Mouse (Mus musculus) hindbrain, embryonic 15.5 days (tissue): ENCODE results near the gene Arhgap28. TPM values are rescaled to one million over a fixed set of nuclear protein-coding genes. Genes with fewer than 3 reads are reported as not detected.

ENCODE experiments used
- ATAC-seq: fragments of 200-750 bp; cut with Nextera tagmentation; 2 replicates; pipeline ENCODE4 v1.8.0; 2017; ENCODE audit warnings: low read depth, moderate number of reproducible peaks, moderate TSS enrichment; ENCODE audit not compliant: low FRiP score
- H3K27ac ChIP-seq: fragments of 300-500 bp; sonication (generic); replicated peaks from 2 replicates; pipeline ENCODE4 v1.5.1; 2015; ENCODE audit warnings: mild to moderate bottlenecking, inconsistent platforms
- H3K27me3 ChIP-seq: fragments of 300-500 bp; sonication (generic); 2 replicates; pipeline ENCODE4 v1.6.1; 2015; ENCODE audit warnings: control low read depth, inconsistent platforms
- H3K36me3 ChIP-seq: fragments of 300-500 bp; sonication (generic); 2 replicates; pipeline ENCODE4 v1.6.1; 2015; ENCODE audit warnings: control low read depth, inconsistent platforms
- H3K4me1 ChIP-seq: fragments of 300-500 bp; sonication (generic); replicated peaks from 2 replicates; pipeline ENCODE4 v1.6.1; 2015; ENCODE audit warnings: control low read depth, inconsistent platforms
- H3K4me2 ChIP-seq: fragments of 300-500 bp; sonication (generic); 2 replicates; pipeline ENCODE4 v1.6.1; 2015; ENCODE audit warnings: moderate library complexity, mild to moderate bottlenecking, inconsistent platforms
- H3K4me3 ChIP-seq: fragments of 300-500 bp; sonication (generic); 2 replicates; pipeline ENCODE4 v1.5.1; 2015; ENCODE audit warnings: mild to moderate bottlenecking, inconsistent platforms
- H3K9ac ChIP-seq: fragments of 300-500 bp; sonication (generic); 2 replicates; pipeline ENCODE4 v1.6.1; 2015; ENCODE audit warnings: inconsistent platforms
- H3K9me3 ChIP-seq: fragments of 300-500 bp; sonication (generic); 2 replicates; pipeline ENCODE4 v1.6.1; 2016; ENCODE audit warnings: control low read depth, inconsistent platforms
- WGBS: fragments of 180-500 bp; shearing (Covaris S2); methylation state at CpG from one replicate; pipeline ENCODE4 v1.1.7; 2015; 5-methylcytosine and 5-hydroxymethylcytosine counted together
- polyA plus RNA-seq: library from polyadenylated mRNA; unstranded; fragments of >200 nt; fragmentation: Nextera tagmentation; extraction: Ambion mirVana; gene quantifications from 2 replicates; pipeline ENCODE4 v1.2.1, GENCODE M21; 2015

Gene Arhgap28
- polyA plus RNA-seq, 1 experiment from 2014 or later, result 8.1 TPM

GRCm38 (mm10) chr17:67980573-67980972, 23.3 kb downstream of the Arhgap28 start:
- Histone ChIP-seq H3K36me3 (no peaks in the 10 kb centered on the region), H3K4me1 (0 out of 2 replicates have a peak, but pooled peaks cover 7% of the 10 kb centered on the region), H3K9me3 (no peaks in the 10 kb centered on the region), H3K4me2 (no peak overlapping the region), H3K27me3 (no peaks in the 10 kb centered on the region), H3K27ac (no peak overlapping the region), H3K4me3 (no peak overlapping the region), H3K9ac (no peak overlapping the region)
- 86% methylated on average over 3 of the region's 3 CpGs for WGBS
- ATAC-seq, result no peak

DNA sequence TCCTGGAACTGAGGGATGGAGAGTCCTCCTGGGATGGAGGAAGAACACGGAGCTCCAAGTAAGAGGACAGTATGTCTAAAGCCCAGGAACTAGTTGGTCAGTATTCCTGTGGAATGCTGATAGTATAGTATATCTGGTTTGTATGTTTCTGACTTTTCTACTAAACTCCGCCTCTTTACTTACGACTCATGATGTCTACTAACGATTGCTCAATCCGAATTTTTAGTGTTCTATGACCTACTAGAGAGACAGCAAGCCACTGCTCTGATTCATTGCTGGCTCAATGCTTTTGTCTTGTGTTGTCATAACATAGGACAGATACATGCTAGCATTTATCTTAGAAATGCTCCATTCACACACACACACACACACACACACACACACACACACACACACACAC, 24.7 kb downstream of the Arhgap28 start:
- Histone ChIP-seq H3K27me3 (no peaks in the 10 kb centered on the region), H3K4me3 (no peak overlapping the region), H3K9me3 (no peaks in the 10 kb centered on the region), H3K27ac (no peak overlapping the region), H3K36me3 (no peaks in the 10 kb centered on the region), H3K9ac (no peak overlapping the region), H3K4me1 (0 out of 2 replicates have a peak, but pooled peaks cover 7% of the 10 kb centered on the region), H3K4me2 (no peak overlapping the region)
- ATAC-seq, result no peak
- WGBS, result 90% methylated on average over 5 of the region's 5 CpGs

DNA sequence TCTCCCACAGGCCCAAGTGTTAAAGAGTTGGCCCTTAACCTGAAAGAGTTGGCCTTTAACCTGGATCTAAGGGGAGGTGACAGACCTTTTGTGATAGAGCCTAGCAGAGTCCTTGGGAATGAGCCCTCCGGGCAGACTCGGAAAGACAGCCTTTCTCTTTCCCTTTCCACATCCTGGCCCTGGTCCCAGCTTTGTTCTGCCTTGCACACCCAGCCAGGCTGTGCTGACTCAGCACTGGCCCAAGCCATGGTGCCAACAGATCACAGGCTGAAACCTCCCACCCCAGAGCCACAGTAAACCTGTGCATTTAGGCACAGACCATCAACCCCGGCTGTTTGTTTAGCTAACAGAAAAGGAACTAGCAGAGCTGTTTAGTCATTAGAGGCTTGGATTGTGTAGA, 25.1 kb downstream of the Arhgap28 start:
- 0 out of 2 replicates have a peak, but pooled peaks cover 7% of the 10 kb centered on the region for H3K4me1 ChIP-seq
- no peaks in the 10 kb centered on the region for H3K9me3 ChIP-seq
- H3K4me3 ChIP-seq, result no peak overlapping the region
- H3K27ac ChIP-seq, result no peak overlapping the region
- H3K27me3 ChIP-seq, result no peaks in the 10 kb centered on the region
- no peak overlapping the region for H3K4me2 ChIP-seq
- no peaks in the 10 kb centered on the region for H3K36me3 ChIP-seq
- ATAC-seq, result peak; percentile 38; the same call in 1 of the 2 replicates
- 46% methylated on average over 3 of the region's 3 CpGs for WGBS
- no peak overlapping the region for H3K9ac ChIP-seq

DNA sequence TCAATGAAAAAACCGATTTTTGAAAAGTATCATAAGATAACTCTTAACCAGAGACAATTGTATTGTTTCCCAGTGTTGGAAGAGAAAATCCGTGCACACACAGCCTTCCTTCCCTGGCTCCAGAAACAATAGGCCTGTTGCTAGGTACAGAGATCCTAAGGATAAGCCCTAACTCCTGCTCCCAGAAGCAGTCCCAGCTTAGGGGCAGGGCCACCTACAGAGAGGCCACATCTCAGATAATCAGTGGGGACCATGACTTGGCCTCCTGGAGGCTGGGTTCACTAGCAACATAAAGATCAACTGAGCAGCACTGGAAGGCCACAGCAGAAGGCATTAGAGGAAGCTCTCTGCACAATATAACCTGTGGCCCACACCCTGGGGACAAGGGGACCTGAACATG, 27.5 kb downstream of the Arhgap28 start:
- Histone ChIP-seq H3K4me2 (no peak overlapping the region), H3K4me1 (0 out of 2 replicates have a peak, but pooled peaks cover 7% of the 10 kb centered on the region), H3K4me3 (no peak overlapping the region), H3K9me3 (no peaks in the 10 kb centered on the region), H3K27ac (no peak overlapping the region), H3K27me3 (no peaks in the 10 kb centered on the region), H3K9ac (no peak overlapping the region), H3K36me3 (no peaks in the 10 kb centered on the region)
- no peak for ATAC-seq
- 23% methylated on average over 2 of the region's 2 CpGs for WGBS

DNA sequence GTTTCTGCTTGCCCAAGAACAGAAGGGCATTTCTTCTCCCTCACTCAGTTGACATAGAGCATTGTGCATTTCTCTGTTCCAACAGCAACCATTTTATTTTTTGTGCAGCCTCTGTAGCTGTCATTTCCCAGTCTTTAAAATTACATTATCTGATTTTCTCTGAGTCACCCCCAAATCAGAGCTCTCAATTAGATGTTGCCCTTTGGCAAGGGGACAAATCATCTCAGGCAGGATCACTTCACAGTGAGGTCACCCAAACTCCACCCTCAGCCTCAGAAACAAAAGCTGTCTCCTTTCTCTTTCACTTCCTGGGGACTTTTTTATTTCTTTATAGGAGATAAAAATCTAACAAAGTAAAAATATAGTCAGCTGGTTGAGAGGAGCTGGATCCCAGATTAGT, 27.9 kb downstream of the Arhgap28 start:
- no peaks in the 10 kb centered on the region for H3K27me3 ChIP-seq
- H3K27ac ChIP-seq, result no peak overlapping the region
- 0 out of 2 replicates have a peak, but pooled peaks cover 7% of the 10 kb centered on the region for H3K4me1 ChIP-seq
- no peaks in the 10 kb centered on the region for H3K9me3 ChIP-seq
- H3K36me3 ChIP-seq, result no peaks in the 10 kb centered on the region
- H3K4me2 ChIP-seq, result no peak overlapping the region
- ATAC-seq, result no peak
- no peak overlapping the region for H3K4me3 ChIP-seq
- H3K9ac ChIP-seq, result no peak overlapping the region

DNA sequence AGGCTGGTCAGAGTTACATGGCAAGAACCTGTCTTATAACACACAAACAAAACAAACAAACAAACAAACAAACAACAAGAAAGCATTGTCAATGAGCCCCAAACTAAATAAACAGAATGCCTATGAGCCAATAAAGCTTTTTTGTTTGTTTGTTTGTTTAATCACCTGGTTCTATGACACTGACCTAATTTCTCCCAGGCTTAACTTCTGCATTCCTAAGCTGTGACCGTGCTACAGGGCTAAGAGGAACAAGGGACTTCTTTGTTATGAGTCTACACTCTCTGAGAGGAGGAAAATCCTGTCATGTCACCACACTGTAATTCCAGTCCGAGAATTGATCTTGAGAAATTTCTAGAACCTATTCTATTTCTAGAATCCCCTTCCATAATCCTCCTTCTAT, 29.2 kb downstream of the Arhgap28 start:
- no peaks in the 10 kb centered on the region for H3K27me3 ChIP-seq
- 0 out of 2 replicates have a peak, but pooled peaks cover 7% of the 10 kb centered on the region for H3K4me1 ChIP-seq
- ATAC-seq, result no peak
- 72% methylated on average over 2 of the region's 2 CpGs for WGBS
- H3K36me3 ChIP-seq, result no peaks in the 10 kb centered on the region
- no peaks in the 10 kb centered on the region for H3K9me3 ChIP-seq
- H3K27ac ChIP-seq, result no peak overlapping the region
- H3K9ac ChIP-seq, result no peak overlapping the region
- no peak overlapping the region for H3K4me3 ChIP-seq
- H3K4me2 ChIP-seq, result no peak overlapping the region

DNA sequence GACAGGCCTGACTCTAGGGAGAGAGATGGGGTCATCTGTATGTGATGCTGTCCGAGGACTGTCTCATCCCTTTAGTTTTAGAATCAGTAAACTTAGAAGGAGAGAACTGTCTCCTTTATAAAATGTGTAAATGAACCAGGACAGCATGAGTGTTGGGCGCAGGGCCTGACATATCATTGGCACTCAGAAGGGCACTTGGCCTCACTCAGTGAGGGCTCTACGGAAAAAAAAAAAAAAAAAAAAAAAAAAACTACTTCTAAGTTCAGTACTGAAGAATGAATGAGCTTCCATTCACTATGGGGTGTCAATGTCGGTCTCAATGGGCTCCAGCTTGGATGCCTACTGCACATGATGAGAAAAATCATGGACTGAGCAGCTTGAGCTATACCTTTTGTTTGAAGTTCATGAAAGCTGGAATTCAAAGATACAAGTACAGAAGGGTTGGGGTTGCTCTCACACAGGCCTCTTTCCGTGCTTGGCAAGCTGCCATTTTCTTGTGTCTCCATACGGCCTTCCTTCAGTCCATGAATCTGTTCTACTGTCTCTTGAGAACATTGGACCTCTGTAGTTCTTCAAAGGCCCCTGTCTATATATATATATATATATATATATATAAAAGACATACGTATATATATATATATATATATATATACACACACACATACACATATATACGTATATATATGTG, 36.9 kb downstream of the Arhgap28 start:
- no peaks in the 10 kb centered on the region for H3K27me3 ChIP-seq
- no peaks in the 10 kb centered on the region for H3K36me3 ChIP-seq
- H3K9ac ChIP-seq, result no peak overlapping the region
- H3K4me2 ChIP-seq, result no peak overlapping the region
- H3K9me3 ChIP-seq, result no peaks in the 10 kb centered on the region
- no peaks in the 10 kb centered on the region for H3K4me1 ChIP-seq
- 72% methylated on average over 8 of the region's 8 CpGs for WGBS
- no peak for ATAC-seq
- H3K4me3 ChIP-seq, result no peak overlapping the region
- H3K27ac ChIP-seq, result no peak overlapping the region

DNA sequence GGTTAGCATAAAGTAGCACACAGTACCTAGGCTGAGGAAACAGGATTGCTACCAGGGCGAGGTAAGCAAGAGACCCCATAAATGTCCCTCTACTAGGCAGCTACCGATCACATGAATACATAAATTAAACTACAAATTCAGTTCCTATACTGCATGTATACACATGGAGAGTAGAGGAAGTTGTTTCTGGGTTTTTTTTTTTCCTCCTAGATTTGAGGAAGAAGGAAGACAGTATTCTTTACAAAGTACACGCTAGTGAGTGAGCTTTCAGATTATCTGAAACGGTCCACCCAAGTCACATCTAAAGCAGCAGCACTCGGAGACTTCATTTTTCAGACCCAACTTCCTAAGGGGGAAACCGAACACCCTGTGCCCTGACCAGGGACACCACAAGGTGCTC, 41.1 kb downstream of the Arhgap28 start:
- H3K36me3 ChIP-seq, result no peaks in the 10 kb centered on the region
- no peak overlapping the region for H3K27ac ChIP-seq
- no peaks in the 10 kb centered on the region for H3K27me3 ChIP-seq
- H3K9ac ChIP-seq, result no peak overlapping the region
- no peaks in the 10 kb centered on the region for H3K9me3 ChIP-seq
- WGBS, result 95% methylated on average over 6 of the region's 6 CpGs
- no peaks in the 10 kb centered on the region for H3K4me1 ChIP-seq
- no peak for ATAC-seq
- H3K4me3 ChIP-seq, result no peak overlapping the region
- no peak overlapping the region for H3K4me2 ChIP-seq

- Histone ChIP-seq H3K27me3 (no peaks in the 10 kb centered on the region), H3K4me2 (no peak overlapping the region), H3K36me3 (no peaks in the 10 kb centered on the region), H3K4me3 (no peak overlapping the region), H3K4me1 (no peaks in the 10 kb centered on the region), H3K9ac (no peak overlapping the region), H3K9me3 (no peaks in the 10 kb centered on the region), H3K27ac (no peak overlapping the region)
- ATAC-seq, result no peak
- WGBS, result 71% methylated on average over 8 of the region's 8 CpGs
These were observed 41.9 kb downstream of the Arhgap28 start for GRCm38 (mm10) chr17:67962020-67962419.

GRCm38 (mm10) chr17:67958909-67959308, 45.0 kb downstream of the Arhgap28 start:
- H3K4me1 ChIP-seq, result peaks cover 2% of the 10 kb centered on the region; the same call in 1 of the 2 replicates
- WGBS, result 92% methylated on average over 7 of the region's 7 CpGs
- no peaks in the 10 kb centered on the region for H3K27me3 ChIP-seq
- H3K9me3 ChIP-seq, result no peaks in the 10 kb centered on the region
- no peak overlapping the region for H3K9ac ChIP-seq
- no peak overlapping the region for H3K27ac ChIP-seq
- ATAC-seq, result no peak
- H3K4me3 ChIP-seq, result no peak overlapping the region
- H3K36me3 ChIP-seq, result no peaks in the 10 kb centered on the region
- no peak overlapping the region for H3K4me2 ChIP-seq

- no peak overlapping the region for H3K27ac ChIP-seq
- no peaks in the 10 kb centered on the region for H3K27me3 ChIP-seq
- H3K9me3 ChIP-seq, result no peaks in the 10 kb centered on the region
- no peak overlapping the region for H3K4me2 ChIP-seq
- H3K4me1 ChIP-seq, result peaks cover 7% of the 10 kb centered on the region; the same call in 1 of the 2 replicates
- 93% methylated on average over 1 of the region's 1 CpGs for WGBS
- no peak overlapping the region for H3K9ac ChIP-seq
- ATAC-seq, result no peak
- H3K4me3 ChIP-seq, result no peak overlapping the region
- no peaks in the 10 kb centered on the region for H3K36me3 ChIP-seq
These were observed 46.3 kb downstream of the Arhgap28 start for GRCm38 (mm10) chr17:67957603-67958002.

- no peak overlapping the region for H3K4me2 ChIP-seq
- H3K9ac ChIP-seq, result no peak overlapping the region
- H3K4me1 ChIP-seq, result peaks cover 7% of the 10 kb centered on the region; the same call in 1 of the 2 replicates
- H3K27me3 ChIP-seq, result no peaks in the 10 kb centered on the region
- no peaks in the 10 kb centered on the region for H3K9me3 ChIP-seq
- no peak overlapping the region for H3K27ac ChIP-seq
- no peaks in the 10 kb centered on the region for H3K36me3 ChIP-seq
- no peak for ATAC-seq
- WGBS, result 33% methylated on average over 10 of the region's 10 CpGs
- no peak overlapping the region for H3K4me3 ChIP-seq
These were observed 47.8 kb downstream of the Arhgap28 start for GRCm38 (mm10) chr17:67955876-67956690.
